Mouse (Mus musculus): Measurements from ENCODE around the gene Cars2.

Cars2 gene

DNA sequence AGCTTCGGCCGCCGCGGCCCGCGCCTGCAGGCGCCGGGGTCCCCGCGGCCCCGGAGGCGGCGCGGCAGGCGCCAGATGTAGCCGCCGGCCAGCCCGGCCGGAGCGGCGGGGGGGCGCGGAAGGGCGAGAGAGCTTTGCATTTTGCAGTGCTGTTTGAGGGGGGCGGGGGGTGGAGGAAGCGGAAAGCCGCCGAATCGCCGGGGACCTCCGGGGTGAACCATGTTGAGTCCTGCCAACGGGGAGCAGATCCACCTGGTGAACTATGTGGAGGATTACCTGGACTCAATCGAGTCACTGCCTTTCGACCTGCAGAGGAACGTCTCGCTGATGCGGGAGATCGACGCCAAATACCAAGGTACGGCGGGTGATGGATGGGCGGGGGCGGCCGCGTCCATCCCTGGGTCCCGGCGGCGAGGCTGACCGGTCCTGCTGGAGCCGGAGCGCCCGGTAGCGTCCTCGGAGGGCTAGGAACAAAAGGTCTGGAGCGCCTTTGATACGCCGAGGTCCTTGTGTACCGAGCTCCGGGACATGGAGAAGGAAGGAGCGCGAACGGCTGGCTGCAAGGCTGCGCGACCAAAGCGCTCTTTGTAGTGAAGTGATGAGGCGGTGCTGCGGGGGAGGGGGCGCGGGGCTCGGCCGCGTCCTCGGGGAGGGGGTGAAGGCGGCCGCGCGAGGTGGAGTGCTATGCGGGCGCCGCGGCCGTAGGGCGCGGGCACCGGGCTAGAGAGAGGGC is 6.3 kb upstream of the Cars2 start:
- DNase-seq (ENCODE audit: low read depth), result peak; percentile 69

DNA sequence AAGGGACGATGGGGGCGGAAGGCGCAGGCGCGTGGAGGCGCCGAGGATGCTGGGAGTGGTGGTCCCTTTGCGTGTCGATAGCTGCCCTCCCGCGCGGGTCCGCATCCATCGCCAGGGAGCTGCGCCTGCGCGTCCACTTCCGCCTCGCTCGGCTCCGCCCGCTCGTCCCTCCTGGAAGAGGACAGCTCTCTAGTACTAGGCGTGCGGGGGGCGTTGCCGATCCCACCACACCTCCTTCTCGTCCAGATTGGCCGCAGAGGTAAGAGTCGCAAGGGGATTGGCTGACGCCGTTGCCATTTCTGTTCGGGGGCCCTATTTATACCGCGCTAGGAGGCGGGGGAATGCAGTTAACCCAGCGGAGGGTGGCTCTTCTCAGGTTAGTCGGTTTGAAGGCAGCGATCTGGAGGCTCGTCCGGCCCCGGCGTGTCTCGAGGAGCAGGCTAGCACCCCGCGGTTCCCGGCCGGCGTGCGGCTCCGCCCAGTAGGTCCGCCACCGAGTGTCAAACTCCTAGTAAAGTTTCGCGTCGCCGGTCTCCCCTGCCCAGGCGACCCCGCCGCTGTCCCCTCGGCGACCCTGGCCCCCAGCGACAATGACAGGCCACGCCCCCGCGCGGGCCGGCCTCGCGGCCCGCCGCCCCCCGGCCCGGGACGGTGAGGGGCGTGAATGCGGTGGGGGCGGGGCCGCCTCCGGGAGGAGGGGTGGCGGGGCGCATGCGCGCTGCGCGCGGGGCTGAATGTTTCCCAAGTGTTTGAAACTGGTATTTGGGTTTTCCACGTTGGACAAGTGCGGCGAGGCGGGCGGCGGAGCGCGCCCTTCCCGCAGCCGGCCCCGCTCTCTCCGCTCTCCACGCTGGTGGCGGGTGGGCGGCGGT is 5.4 kb upstream of the Cars2 start:
- DNase-seq (ENCODE audit: low read depth), result peak; percentile 99

DNA sequence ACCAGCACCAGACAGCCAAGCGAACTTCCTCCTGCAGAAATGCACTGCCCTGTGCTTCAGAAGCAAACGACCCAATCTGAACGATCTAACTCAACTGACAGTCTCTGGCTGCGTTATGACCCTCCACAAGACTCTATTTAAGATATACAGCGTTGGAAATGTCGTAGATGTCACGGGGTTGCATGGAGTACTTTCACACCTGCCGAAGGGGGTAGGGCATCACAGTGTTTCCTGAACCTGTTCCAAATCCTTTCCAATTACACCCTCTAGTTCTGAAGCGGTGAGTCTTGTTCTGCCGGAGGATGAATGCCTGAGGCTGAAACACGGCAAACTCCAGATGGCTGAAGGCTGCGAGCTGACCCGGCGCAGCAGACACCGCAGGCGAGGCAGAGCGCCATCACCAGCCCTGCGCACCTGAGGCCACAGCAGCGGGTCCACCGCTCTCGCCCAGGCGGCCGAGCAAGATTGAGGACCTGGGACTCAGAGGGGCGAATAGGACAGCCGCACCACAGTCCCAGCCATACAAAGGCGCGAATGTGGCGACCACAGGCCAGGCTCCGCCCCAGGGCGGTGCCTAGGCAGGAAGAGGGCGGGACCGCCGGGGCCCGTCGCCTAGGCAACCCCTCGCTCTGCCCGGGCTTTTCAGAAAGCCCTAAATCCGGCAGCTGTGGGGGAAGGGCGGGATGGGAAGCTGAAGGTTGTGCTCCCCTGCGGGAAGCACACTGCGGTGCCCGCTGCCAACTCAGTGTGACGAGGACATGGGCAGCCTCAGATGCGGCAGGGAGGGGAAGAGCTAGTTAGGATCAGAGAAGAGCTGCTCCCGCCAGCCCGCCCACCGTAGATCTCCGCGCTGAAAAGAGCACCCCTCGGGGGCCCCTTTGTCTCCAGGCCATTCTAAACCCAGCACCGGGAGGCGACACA is 4.5 kb upstream of the Cars2 start, which contains the start of gene Ing1:
Ing1 (plus strand) TSS at position 773 of the 921 bp plus-strand sequence.
- peak; percentile 97 for DNase-seq (ENCODE audit: low read depth)

DNA sequence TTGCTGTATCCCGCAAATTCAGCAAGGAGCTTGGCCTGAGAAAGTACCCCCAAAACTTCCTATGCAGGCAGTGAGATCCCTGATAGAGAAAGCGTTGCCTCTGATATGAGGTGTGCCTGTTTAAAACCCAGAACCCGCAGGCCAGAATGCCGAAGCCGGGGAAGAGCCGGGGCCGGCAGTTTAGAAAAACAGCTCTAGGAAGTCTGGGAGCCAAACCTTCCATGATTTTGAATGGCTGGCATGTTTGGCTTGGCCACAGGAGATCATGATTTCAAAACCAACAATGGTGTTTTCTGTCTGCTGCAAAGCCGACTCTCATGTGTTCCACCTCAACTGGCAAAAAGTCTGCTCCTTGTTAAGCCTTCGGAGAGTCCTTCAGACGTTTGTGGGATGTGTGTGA is 1.8 kb upstream of the Cars2 start:
- no peak for DNase-seq (ENCODE audit: low read depth)

DNA sequence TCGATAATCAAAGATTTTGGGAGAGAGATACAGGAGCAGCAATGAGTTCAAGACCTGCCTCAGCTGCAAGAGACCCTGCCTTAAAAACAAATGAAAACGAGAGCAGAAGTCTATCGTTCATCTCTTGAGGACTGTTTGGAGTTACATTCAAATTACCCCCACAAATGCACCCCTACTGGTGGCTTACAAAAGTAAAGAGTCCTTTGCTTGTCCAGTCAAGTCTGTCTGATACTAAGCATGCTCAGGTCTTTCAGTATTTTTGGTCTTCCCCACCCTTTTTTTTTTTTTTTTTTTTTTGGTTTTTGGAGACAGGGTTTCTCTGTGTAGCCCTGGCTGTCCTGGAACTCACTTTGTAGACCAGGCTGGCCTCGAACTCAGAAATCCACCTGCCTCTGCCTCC is 914 bp upstream of the Cars2 start:
- peak; percentile 49 for DNase-seq (ENCODE audit: low read depth)

DNA sequence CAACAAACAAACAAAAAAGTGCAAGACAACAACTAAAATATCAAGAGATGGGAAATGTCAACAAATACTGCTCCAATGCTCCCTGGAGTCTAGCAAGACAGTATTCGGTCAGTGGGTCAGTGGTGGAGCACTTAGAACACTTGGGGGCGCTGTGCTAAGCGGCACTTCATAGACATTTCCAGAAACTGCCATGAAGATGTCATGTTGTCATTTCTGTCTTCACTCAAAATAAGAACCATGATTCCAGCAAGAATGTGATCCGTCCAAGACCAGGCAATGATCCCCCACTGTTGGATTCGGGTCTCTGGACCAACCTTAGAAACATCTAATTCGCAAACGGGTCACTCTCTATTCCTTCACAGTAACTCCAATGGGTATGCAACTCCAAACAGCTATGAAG is 877 bp downstream of the Cars2 start:
- peak; percentile 84 for DNase-seq (ENCODE audit: low read depth)

DNA sequence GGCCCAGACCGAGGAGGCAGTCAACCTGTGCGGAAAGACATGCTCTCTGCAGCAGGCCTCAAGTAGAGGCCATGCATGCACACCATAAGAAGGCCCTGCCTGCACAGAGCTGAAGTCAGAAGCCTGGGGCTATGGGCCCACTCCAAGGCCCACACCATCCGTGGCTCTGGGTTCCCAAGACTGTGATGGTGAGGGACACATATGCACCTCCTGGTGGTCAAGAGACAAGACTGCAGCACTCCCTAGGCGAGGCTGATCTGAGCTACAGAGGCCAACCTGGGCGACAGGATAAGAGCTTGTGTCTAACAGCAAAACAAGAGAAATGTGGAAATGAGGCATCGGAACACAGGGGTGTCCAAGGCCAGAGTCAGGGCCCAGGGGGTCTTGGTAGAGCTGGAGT is 3.5 kb downstream of the Cars2 start:
- peak; percentile 48 for DNase-seq (ENCODE audit: low read depth)

DNA sequence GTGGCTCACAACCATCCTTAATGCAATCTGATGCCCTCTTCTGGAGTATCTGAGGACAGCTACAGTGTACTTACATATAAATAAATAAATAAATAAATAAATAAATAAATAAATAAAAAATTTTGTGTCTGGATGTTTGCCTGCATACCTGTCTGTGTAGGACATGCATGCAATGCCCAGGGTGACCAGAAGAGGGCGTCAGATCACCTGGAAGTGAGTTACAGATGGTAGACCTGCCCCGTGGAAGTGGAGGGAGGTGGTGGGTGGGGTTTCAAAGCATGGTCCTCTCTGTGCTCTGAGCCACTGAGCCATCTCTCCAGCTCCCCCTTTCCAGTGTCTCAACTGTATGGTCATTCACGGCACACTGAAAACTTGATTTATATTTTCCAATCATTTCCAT is 6.2 kb downstream of the Cars2 start:
- peak; percentile 86 for DNase-seq (ENCODE audit: low read depth)

DNA sequence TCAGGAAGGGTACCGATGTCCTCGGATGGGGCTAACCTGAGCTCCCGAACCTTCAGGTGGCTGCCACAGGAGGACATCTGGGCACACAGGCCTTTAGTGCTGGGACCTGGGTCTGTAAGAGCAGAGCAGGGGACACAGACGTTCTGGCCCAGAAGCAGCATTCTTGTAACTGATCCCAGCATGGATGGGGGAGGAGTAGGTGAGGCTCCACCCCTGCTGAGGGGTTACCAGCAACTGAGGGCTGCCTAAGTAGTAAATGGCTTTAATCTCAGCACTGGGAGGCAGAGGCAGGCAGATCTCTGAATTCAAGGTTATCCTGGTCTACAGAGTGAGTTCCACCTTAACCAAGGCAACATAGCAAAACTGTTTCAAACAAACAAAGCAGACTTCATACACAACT is 7.7 kb downstream of the Cars2 start:
- DNase-seq (ENCODE audit: low read depth), result no peak

DNA sequence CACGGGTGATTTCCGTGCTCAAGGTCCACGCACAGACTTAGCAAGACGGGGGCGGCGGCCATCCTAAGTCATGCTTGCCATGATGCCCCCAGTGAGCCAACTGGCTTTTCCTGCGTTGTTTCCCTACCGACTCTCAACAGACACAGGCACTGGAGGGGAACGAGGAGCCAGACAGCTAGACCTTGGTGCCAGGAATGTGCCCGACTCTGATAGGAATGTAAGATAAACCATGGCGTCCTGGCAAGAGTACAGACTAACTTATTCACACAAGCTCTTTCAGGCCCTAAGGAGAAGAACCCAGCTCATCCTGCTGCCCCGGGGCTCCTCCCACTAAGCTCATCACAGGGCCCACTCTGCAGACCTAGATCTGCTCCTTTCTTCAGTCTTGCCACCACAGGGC is 8.6 kb downstream of the Cars2 start:
- no peak for DNase-seq (ENCODE audit: low read depth)

DNA sequence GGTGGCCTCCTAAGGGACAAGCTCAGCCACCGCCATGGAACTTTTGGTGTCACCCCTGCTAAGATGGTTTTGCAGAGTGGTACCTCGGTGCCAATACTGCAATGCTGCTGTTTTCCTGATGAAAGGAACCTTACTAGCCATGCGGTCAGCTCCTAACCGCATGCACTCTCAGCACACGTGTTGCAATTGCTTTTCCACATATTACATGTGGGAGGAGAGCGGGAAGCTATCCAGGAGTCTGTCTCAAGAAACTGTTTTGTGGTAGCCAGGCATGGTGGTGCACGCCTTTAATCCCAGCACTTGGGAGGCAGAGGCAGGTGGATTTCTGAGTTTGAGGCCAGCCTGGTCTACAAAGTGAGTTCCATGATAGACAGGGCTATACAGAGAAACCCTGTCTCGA is 10.4 kb downstream of the Cars2 start:
- DNase-seq (ENCODE audit: low read depth), result no peak

DNA sequence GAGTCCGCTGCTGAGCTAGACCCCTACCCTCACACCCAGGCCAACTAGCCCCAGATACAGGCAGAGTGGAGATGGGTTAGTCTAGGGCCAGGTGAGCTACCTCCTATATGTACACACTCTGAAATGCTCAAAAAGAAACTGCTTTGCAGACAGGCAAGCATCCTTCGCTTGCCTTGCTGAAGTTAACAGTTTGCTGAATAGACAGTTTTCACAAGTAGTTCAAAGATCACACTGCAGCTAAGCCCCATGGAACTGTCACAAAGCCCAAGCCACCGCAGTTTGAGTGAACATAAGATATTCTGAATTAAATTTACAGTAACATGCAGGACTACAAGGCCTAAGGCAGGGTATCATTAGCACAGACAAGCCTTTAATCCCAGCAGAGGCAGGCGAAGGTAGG is 11.5 kb downstream of the Cars2 start:
- no peak for DNase-seq (ENCODE audit: low read depth)

DNA sequence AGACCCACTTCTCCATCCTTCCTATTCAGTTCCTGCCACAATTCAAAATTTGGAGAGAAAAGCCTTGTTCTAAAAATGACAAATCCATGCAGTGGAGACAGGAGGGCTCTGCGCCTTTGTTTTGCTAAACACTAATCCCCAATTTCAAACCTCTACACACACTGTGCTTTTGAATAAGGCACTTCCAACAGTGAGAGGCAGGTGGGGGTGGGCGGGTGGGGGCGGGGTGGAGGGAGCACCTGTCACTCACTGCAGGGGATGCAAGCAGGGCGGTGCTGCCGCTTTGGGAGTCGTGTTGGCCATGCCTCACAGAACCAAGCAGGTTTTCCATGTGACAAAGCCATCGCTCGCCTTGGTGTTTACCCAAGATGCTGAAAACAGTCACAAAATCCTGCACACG is 16.1 kb downstream of the Cars2 start:
- no peak for DNase-seq (ENCODE audit: low read depth)

DNA sequence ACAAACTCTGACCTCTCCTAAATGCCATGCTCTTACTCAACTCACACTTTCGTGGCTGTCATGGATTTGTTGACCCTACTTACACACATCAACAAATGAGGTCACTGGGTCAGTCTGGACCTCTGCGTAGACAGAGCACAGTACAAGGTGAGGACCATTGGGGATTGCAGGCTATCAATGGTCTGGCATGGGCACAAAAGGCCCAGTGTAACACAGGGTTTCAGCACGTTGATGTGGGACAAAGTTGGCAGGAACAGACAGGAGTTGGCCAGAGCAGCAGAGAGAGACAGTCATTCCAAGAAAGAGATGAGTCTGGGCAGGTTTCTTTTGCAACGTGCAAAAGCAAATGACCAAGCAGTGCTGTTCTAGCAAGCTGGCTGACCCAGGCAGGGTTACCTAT is 19.7 kb downstream of the Cars2 start:
- no peak for DNase-seq (ENCODE audit: low read depth)

DNA sequence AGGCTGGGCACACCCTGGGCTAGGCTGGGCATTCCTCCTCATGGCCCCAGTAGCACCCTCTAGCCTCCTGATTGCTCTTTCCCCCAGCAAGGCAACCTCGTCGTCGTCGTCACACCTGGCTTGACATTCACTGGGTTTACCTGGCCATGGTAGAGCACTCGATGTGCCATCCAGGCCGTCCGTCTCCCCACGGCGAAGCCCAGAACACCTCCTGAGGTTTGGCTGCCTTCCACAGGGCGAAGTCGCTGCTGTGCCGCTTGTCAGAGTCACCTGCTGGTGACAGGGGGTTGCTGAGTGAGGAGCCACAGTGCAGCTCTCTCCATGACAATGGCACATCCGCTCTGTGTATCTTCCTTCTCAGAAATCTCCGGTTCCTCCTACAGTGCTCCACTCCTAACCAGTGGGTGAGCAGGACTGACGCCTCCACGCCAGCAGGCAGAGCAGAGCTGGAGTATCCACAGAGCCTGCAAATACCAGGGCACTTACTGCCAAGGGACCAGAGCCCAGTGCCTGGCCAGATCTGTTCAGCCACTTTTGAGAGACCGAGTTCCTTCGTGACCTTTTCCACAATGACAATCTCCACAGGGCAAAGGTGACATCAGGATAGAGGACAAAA is 20.3 kb downstream of the Cars2 start:
- DNase-seq (ENCODE audit: low read depth), result no peak

DNA sequence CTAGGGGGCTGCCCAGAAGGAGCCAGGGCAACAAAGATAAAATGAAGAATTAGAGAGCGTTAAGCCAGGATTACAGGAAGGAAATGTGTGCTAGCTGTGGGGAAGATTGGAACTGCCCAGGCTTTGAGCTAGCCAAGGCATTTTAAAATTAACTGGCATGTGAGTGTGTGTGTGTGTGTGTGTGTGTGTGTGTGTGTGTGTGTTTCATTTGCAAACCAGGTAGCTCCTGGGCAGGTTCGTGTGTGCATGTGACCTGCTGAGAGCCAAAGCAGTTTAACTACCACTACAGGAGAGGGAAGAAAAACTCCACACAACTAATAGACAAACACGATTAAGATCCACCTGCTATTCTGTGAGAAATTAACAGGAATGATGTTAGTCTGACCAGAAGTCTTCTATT is 27.3 kb downstream of the Cars2 start:
- DNase-seq (ENCODE audit: low read depth), result no peak

DNA sequence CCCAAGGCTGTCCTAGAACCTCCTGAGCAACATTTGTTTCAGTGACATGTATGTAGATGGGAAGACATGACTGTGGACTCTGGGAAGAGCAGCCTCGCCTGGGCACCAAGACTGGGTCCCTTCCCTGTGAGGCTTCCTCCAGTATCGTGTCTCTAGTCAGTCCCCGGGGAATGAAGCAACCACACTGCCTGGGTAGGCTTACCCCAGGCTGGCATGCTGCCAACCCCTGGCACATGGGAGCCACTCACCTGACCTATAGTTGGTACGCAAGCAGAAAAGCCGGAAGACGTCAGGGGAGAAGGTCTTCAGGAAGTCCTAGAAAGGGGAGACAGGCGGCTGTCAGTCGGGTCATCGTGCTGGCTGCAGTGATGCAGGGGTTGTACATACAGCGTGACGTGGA is 31.9 kb downstream of the Cars2 start:
- no peak for DNase-seq (ENCODE audit: low read depth)

DNA sequence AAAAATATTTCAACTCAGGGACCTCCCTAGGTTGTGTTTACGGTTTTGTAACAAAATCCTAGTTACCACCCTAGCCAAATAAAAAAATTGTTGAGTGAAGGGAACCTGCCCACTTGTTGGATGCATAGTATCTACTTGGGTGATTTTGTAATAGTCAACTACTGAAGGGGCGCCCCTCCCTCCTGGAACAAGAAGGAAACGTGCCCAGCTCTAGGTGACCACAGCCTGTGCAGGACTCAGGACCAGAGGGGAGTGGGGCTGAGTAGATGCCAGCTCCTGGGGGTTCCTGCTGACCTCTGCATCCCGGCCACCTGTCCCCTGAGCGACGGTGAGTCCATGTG is 32.6 kb downstream of the Cars2 start:
- no peak for DNase-seq (ENCODE audit: low read depth)

DNA sequence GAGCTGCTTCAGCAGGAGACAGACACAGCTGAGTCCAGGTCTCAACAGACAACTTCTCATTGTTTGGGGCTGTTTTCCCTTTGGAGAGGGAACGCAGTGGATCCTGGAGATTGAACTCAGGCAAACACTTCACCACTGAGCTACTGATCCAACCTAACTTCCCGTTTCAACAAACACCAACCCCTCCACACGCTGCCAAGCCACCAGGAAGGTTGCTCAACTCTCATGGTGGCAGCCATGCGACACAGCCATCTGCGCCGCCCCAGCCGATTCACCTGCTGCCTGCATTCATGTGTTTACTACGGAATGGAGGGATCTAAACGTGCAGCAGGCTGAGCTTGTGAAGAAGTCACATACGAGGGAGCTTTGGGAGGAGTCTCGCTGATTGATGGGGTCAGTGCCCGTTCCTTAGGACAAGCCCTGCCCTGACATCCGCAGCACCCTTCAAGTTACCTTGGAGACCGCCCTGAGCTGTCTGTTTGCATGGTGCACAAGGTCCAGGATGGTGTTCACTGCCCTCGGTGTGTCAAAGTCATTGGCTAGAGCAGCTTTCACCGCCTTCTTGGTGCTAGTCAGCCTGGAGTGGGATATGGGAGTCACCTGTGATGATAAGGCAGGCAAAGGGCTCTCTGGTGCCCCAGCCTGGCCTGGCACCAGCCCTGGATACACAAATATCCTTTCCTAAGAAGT is 33.1 kb downstream of the Cars2 start:
- DNase-seq (ENCODE audit: low read depth), result no peak

DNA sequence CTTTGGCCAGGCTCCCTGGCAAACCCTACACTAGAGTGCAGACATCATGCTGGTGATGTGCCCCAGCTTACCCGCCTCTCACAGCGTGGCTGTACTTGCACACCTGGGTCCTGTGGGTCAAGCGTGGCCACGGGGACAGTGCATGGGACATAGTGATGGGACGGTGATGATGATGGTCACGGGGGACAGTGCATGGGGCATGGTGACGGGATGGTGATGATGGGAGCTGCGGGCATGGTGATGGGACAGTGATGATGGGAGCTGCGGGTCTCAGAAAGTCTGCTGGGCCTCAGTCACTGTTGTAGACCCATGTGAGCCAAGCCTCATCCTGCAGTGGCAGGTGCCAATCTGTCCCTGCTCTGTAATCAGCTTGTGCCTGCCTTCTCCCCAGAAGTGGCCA is 34.3 kb downstream of the Cars2 start:
- DNase-seq (ENCODE audit: low read depth), result no peak

DNA sequence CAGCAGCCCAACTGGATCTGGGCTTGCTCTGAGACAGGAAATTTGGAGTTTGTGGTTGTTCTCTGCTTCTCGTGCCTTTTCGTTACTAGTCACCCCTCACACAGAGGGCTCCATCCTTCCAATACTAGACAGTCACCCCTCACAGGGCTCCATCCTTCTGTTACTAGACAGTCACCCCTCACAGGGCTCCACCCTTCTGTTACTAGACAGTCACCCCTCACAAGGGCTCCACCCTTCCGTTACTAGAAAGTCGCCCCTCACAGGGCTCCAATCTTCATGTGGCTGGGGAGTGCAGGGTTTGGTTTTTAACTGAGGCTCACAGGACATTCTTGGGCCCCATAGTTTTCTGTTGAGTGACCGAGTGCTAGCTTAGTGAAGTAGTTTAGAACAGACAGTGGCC is 37.3 kb downstream of the Cars2 start:
- no peak for DNase-seq (ENCODE audit: low read depth)

DNA sequence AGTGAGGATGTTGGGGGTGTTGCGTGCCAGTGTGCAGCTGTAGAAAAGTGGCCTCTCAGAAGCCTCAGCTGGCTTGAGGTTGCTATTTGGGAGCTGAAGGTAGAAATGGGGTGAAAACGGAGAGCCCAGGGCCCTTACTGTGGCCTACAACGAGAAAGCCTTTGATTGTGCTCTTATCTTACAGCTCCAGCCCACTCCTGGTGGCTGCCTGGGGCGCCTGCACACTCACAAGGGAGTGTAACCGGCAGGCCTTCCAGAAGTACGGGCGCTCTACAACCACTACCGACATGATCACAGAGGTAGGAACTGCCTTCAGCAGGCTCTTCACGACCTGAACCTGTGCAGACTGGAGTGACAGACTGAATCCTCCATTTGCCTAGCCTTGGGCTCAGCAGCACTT is 37.9 kb downstream of the Cars2 start:
- DNase-seq (ENCODE audit: low read depth), result no peak

All from induced T-regulatory cell, adult 2 months (primary cell).